Mouse (Mus musculus): ENCODE measurements around the gene Gcnt2. TPM values are rescaled to one million over a fixed set of nuclear protein-coding genes. Genes with fewer than 3 reads are reported as not detected.
"Not testable (repeated sequence)": the region's sequence is repeated elsewhere in the genome, so short reads cannot be mapped to it uniquely, and the experiment has no call there.

The Gcnt2 gene
- polyA plus RNA-seq, 1 experiment from 2014 or later: 3.6 TPM

DNA sequence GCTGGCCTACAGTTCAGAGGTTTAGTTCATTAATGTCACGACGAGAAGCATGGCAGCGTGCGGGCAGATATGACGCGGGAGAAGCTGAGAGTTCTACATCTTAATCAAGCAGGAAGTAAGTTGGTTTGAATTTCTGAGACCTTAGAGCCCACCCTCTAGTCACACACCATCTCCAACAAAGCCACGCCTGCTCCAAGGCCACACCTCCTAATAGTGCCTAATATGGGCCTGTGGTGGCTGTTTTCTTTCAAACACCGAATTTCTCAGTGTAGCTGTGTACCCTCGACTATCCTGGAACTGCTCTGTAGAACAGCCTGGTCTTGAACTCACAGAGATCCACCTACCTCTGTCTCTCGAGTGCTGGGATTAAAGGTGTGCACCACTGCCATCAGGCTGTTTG, 108.1 kb downstream of the Gcnt2 start:
- H3K4me1 ChIP-seq: no peaks in the 10 kb centered on the region
- no peaks in the 10 kb centered on the region for H3K27me3 ChIP-seq (replicated peaks)
- no peak overlapping the region for H3K4me2 ChIP-seq
- no peaks in the 10 kb centered on the region for H3K9me3 ChIP-seq
- H3K9ac ChIP-seq: no peak overlapping the region
- ATAC-seq (replicated peaks): no peak
- H3K36me3 ChIP-seq (replicated peaks): no peaks in the 10 kb centered on the region
- 94% methylated on average over 10 of the region's 10 CpGs for WGBS
- no peak overlapping the region for H3K27ac ChIP-seq
- H3K4me3 ChIP-seq: no peak overlapping the region

- Histone ChIP-seq H3K36me3 (replicated peaks) (no peaks in the 10 kb centered on the region), H3K4me2 (no peak overlapping the region), H3K4me3 (no peak overlapping the region), H3K9me3 (no peaks in the 10 kb centered on the region), H3K27me3 (replicated peaks) (no peaks in the 10 kb centered on the region), H3K27ac (no peak overlapping the region), H3K9ac (no peak overlapping the region), H3K4me1 (no peaks in the 10 kb centered on the region)
- 85% methylated on average over 5 of the region's 5 CpGs for WGBS
- no peak for ATAC-seq (replicated peaks)
These were observed 109.0 kb downstream of the Gcnt2 start for GRCm38 (mm10) chr13:40968564-40968963.

GRCm38 (mm10) chr13:40969761-40970390, 110.3 kb downstream of the Gcnt2 start:
- Histone ChIP-seq H3K9ac (no peak overlapping the region), H3K27me3 (replicated peaks) (no peaks in the 10 kb centered on the region), H3K9me3 (no peaks in the 10 kb centered on the region), H3K27ac (no peak overlapping the region), H3K4me1 (no peaks in the 10 kb centered on the region), H3K4me3 (no peak overlapping the region), H3K36me3 (replicated peaks) (no peaks in the 10 kb centered on the region), H3K4me2 (no peak overlapping the region)
- ATAC-seq (replicated peaks): no peak
- 92% methylated on average over 4 of the region's 4 CpGs for WGBS

DNA sequence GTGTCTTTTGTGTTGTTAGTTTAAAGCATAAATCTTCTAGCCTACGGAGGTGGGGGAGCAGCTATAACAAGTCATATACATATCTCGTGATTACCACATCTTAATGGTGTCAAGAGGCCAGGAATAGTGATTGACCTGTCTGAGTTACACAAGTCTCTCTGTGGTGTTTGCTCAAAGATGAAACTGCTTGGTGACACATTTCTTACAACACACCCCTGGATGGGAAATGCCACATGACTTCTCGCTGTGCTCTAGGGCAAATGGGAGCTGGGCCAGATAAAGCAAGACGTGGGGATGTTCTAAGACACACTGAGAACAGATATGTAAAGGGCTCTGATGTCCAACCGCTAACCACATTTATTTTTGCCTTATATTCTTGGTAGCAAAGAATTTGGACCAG, 111.7 kb downstream of the Gcnt2 start:
- H3K27me3 ChIP-seq (replicated peaks): no peaks in the 10 kb centered on the region
- WGBS: 91% methylated on average over 5 of the region's 5 CpGs
- no peak overlapping the region for H3K9ac ChIP-seq
- no peak overlapping the region for H3K4me2 ChIP-seq
- H3K9me3 ChIP-seq: no peaks in the 10 kb centered on the region
- H3K4me3 ChIP-seq: no peak overlapping the region
- H3K4me1 ChIP-seq: no peaks in the 10 kb centered on the region
- no peak overlapping the region for H3K27ac ChIP-seq
- H3K36me3 ChIP-seq (replicated peaks): no peaks in the 10 kb centered on the region
- ATAC-seq (replicated peaks): no peak

DNA sequence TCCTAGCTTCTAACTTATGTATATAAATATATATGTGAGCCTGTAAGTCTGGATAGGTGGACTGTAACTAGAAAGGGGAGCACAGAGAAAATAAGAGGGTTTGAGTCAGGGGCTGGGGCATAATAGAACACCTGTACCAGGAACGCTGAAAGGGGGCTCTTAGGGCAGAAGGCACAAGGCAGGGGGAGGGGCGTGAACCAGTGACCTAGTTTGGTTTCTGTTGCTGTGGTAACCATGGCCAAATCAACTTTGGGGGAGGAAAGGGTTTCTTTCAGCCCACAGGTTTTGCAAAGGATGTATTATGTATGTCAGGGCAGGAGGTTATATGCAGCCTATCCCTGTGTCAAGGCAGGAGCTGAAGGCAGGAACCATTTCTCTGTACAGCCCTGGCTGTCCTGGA, 112.3 kb downstream of the Gcnt2 start:
- H3K9ac ChIP-seq: no peak overlapping the region
- H3K27ac ChIP-seq: no peak overlapping the region
- no peak for ATAC-seq (replicated peaks)
- H3K36me3 ChIP-seq (replicated peaks): no peaks in the 10 kb centered on the region
- H3K4me1 ChIP-seq: no peaks in the 10 kb centered on the region
- 77% methylated on average over 2 of the region's 2 CpGs for whole genome bisulfite sequencing
- no peak overlapping the region for H3K4me2 ChIP-seq
- H3K4me3 ChIP-seq: no peak overlapping the region
- H3K27me3 ChIP-seq (replicated peaks): no peaks in the 10 kb centered on the region
- H3K9me3 ChIP-seq: no peaks in the 10 kb centered on the region

- no peak for ATAC-seq (replicated peaks)
- H3K27me3 ChIP-seq (replicated peaks): no peaks in the 10 kb centered on the region
- H3K9ac ChIP-seq: no peak overlapping the region
- no peaks in the 10 kb centered on the region for H3K9me3 ChIP-seq
- H3K27ac ChIP-seq: no peak overlapping the region
- 77% methylated on average over 5 of the region's 5 CpGs for WGBS
- no peak overlapping the region for H3K4me2 ChIP-seq
- no peaks in the 10 kb centered on the region for H3K4me1 ChIP-seq
- no peak overlapping the region for H3K4me3 ChIP-seq
- no peaks in the 10 kb centered on the region for H3K36me3 ChIP-seq (replicated peaks)
These were observed 113.4 kb downstream of the Gcnt2 start for GRCm38 (mm10) chr13:40972976-40973375.

DNA sequence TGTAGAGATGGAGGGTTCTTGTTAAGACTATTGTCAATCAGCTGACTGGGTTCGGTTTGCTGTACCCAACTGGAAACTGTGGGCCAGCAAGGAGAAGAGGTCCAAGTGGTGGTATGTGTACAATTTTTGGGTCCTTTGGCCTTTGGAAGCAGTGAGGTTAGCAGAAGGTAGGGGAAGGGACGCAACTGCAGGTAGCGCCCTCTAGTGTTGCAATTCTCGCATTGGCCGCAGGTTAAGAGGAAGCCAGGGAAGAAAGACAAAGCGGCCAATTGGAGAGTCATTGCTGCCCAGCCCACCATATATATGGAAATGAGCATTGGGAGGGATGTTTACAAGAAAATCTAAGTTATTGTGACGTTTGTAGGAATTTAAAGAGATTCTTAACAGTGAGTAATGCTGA, 118.1 kb downstream of the Gcnt2 start:
- Histone ChIP-seq H3K27ac (no peak overlapping the region), H3K4me1 (no peaks in the 10 kb centered on the region), H3K27me3 (replicated peaks) (no peaks in the 10 kb centered on the region), H3K9ac (no peak overlapping the region), H3K9me3 (no peaks in the 10 kb centered on the region), H3K4me2 (no peak overlapping the region), H3K36me3 (replicated peaks) (no peaks in the 10 kb centered on the region), H3K4me3 (no peak overlapping the region)
- 10% methylated on average over 7 of the region's 7 CpGs for WGBS
- no peak for ATAC-seq (replicated peaks)

GRCm38 (mm10) chr13:40978652-40979051, 119.1 kb downstream of the Gcnt2 start:
- WGBS: 88% methylated on average over 4 of the region's 4 CpGs
- Histone ChIP-seq H3K4me3 (no peak overlapping the region), H3K27ac (no peak overlapping the region), H3K4me1 (no peaks in the 10 kb centered on the region), H3K9me3 (no peaks in the 10 kb centered on the region), H3K27me3 (replicated peaks) (no peaks in the 10 kb centered on the region), H3K9ac (no peak overlapping the region), H3K36me3 (replicated peaks) (no peaks in the 10 kb centered on the region), H3K4me2 (no peak overlapping the region)
- ATAC-seq (replicated peaks): no peak

DNA sequence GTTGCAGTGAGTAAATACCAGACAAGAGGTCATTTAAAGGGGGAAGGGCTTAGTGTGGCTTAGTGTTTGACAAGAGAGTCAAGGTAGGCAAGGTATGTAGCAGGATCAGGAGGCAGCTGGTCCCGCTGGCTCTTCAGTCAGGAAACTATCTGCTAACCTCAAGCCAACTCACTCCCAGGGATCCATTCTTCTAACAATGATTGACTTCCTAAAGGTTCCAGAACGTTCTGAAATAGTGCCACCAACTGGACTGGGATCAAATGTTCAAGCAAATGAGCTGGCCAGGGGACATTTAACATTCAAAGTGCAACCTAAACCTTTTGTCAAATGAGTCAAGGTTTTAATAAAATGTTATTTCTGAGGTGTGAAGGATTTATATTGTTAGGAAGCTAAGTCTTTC, 119.8 kb downstream of the Gcnt2 start:
- Histone ChIP-seq H3K4me1 (no peaks in the 10 kb centered on the region), H3K4me2 (no peak overlapping the region), H3K9ac (no peak overlapping the region), H3K36me3 (replicated peaks) (no peaks in the 10 kb centered on the region), H3K27ac (no peak overlapping the region), H3K27me3 (replicated peaks) (no peaks in the 10 kb centered on the region), H3K9me3 (no peaks in the 10 kb centered on the region), H3K4me3 (no peak overlapping the region)
- 66% methylated on average over 2 of the region's 2 CpGs for WGBS
- no peak for ATAC-seq (replicated peaks)

- H3K4me2 ChIP-seq: no peak overlapping the region
- no peak overlapping the region for H3K9ac ChIP-seq
- WGBS: 83% methylated on average over 1 of the region's 1 CpGs
- no peak overlapping the region for H3K4me3 ChIP-seq
- no peaks in the 10 kb centered on the region for H3K36me3 ChIP-seq (replicated peaks)
- H3K27ac ChIP-seq: no peak overlapping the region
- ATAC-seq (replicated peaks): no peak
- H3K9me3 ChIP-seq: no peaks in the 10 kb centered on the region
- no peaks in the 10 kb centered on the region for H3K4me1 ChIP-seq
- H3K27me3 ChIP-seq (replicated peaks): no peaks in the 10 kb centered on the region
These were observed 123.2 kb downstream of the Gcnt2 start for GRCm38 (mm10) chr13:40982759-40983158.

DNA sequence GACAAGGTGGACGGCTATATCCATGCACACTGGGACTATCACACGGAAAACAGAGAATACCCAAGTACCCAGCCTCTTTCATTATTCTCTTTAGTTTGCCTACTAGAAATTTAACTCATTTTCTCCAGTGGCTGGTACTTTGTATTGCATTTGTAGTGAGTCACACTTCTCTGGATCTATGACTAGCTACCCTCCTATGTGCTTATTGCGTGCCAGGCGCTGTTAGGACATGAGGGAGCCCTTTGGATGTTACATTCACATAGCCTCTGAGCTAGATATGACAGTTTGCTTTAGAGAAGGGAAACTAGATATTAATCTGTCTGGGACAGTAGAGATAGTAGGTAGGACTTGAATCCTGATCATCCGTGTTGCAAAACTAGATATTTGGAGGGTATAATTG, 126.5 kb downstream of the Gcnt2 start:
- Histone ChIP-seq H3K9me3 (no peaks in the 10 kb centered on the region), H3K4me1 (no peaks in the 10 kb centered on the region), H3K36me3 (replicated peaks) (no peaks in the 10 kb centered on the region), H3K4me3 (no peak overlapping the region), H3K4me2 (no peak overlapping the region), H3K9ac (no peak overlapping the region), H3K27ac (no peak overlapping the region), H3K27me3 (replicated peaks) (no peaks in the 10 kb centered on the region)
- ATAC-seq (replicated peaks): no peak
- 95% methylated on average over 5 of the region's 5 CpGs for WGBS

DNA sequence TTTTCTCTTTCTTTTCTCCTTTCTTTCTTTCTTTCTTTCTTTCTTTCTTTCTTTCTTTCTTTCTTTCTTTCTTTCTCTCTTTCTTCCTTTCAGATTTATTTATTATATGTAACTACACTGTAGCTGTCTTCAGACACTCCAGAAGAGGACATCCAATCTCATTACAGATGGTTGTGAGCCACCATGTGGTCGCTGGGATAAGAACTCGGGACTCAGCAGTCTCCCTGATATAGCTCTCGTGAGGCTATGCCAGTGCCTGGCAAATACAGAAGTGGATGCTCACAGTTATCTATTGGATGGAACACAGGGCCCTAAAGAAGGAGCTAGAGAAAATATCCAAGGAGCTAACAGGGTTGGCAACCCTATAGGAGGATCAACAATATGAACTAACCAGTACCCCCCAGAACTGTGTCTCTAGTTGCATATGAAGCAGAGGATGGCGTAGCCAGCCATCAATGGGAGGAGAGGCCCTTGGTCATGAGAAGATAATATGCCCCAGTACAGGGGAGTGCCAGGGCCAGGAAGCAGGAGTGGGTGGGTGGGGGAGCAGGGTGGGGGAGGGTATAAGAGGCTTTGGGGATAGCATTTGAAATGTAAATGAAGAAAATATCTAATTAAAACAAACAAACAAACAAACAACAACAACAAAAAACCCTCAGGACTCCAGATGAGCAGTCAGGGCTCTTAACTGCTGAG, 128.2 kb downstream of the Gcnt2 start:
- not testable (repeated sequence) for H3K4me3 ChIP-seq; H3K27ac ChIP-seq; H3K9me3 ChIP-seq; H3K9ac ChIP-seq; H3K4me1 ChIP-seq; H3K36me3 ChIP-seq (replicated peaks); H3K27me3 ChIP-seq (replicated peaks); H3K4me2 ChIP-seq; ATAC-seq (replicated peaks)
- 60% methylated on average over 4 of the region's 4 CpGs for WGBS

DNA sequence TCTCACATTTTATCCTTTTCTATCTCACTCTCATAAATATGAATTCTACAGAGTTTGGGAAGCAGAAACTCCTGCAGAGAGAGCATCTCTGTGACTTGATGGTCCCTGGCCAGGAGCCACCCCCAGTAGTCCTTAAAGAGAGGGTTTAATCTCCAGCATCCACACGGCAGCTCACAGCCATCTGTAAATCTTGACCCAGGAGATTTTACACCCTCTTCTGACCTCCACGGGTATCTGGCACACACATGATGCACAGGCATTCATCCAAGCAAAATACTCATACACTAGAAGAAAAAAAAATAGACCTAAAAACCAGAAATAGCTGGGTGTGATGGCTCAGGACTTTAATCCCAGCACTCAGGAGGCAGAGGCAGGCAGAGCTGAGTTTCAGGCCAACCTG, 128.9 kb downstream of the Gcnt2 start:
- no peak overlapping the region for H3K4me3 ChIP-seq
- no peaks in the 10 kb centered on the region for H3K36me3 ChIP-seq (replicated peaks)
- H3K9ac ChIP-seq: no peak overlapping the region
- 75% methylated on average over 2 of the region's 2 CpGs for WGBS
- no peaks in the 10 kb centered on the region for H3K9me3 ChIP-seq
- no peak overlapping the region for H3K27ac ChIP-seq
- no peak overlapping the region for H3K4me2 ChIP-seq
- no peak for ATAC-seq (replicated peaks)
- H3K27me3 ChIP-seq (replicated peaks): no peaks in the 10 kb centered on the region
- no peaks in the 10 kb centered on the region for H3K4me1 ChIP-seq
